Mouse (Mus musculus) midbrain, embryonic 14.5 days (tissue): ENCODE data around the gene Calr. TPM values are rescaled to one million over a fixed set of nuclear protein-coding genes. Genes with fewer than 3 reads are reported as not detected.

Experiments used
- ATAC-seq: fragments of 200-750 bp; cut with Nextera tagmentation; 2 replicates; pipeline ENCODE4 v1.8.0; 2017; ENCODE audit warnings: moderate number of reproducible peaks, moderate library complexity; ENCODE audit not compliant: low FRiP score, low TSS enrichment
- DNase-seq: peaks from one replicate; pipeline ENCODE4 v3.0.0-alpha.2; 2015
- H3K27ac ChIP-seq: fragments of 300-500 bp; sonication (generic); replicated peaks from 2 replicates; pipeline ENCODE4 v1.5.1; 2014; ENCODE audit warnings: mild to moderate bottlenecking, low read depth, low read length, moderate library complexity
- H3K27me3 ChIP-seq: fragments of 300-500 bp; sonication (generic); 2 replicates; pipeline ENCODE4 v1.6.1; 2014; ENCODE audit warnings: low read length, control low read depth, mixed read lengths; ENCODE audit not compliant: control insufficient read depth, insufficient read depth
- H3K36me3 ChIP-seq: fragments of 300-500 bp; sonication (generic); 2 replicates; pipeline ENCODE4 v1.6.1; 2014; ENCODE audit warnings: low read length, control low read depth; ENCODE audit not compliant: control insufficient read depth, insufficient read depth
- H3K4me1 ChIP-seq: fragments of 300-500 bp; sonication (generic); 2 replicates; pipeline ENCODE4 v1.6.1; 2014; ENCODE audit warnings: mild to moderate bottlenecking, antibody characterized with exemption, low read length, control low read depth; ENCODE audit not compliant: control insufficient read depth, insufficient read depth
- H3K4me2 ChIP-seq: fragments of 300-500 bp; sonication (generic); 2 replicates; pipeline ENCODE4 v1.6.1; 2014; ENCODE audit warnings: mild to moderate bottlenecking, low read length, moderate library complexity
- H3K4me3 ChIP-seq: fragments of 300-500 bp; sonication (generic); replicated peaks from 2 replicates; pipeline ENCODE4 v1.5.1; 2014; ENCODE audit warnings: low read depth, low read length
- H3K9ac ChIP-seq: fragments of 300-500 bp; sonication (generic); replicated peaks from 2 replicates; pipeline ENCODE4 v1.6.1; 2014; ENCODE audit warnings: mild to moderate bottlenecking, low read length, moderate library complexity
- H3K9me3 ChIP-seq: fragments of 300-500 bp; sonication (generic); 2 replicates; pipeline ENCODE4 v1.6.1; 2016; ENCODE audit warnings: low read length, control low read depth, mixed read lengths; ENCODE audit not compliant: control insufficient read depth
- WGBS: fragments of 180-500 bp; shearing (Covaris S2); extraction: QIAGEN DNeasy Blood & Tissue Kit; methylation state at CpG from one replicate; pipeline ENCODE4 v1.1.7; 2014; 5-methylcytosine and 5-hydroxymethylcytosine counted together
- microRNA-seq: library from miRNA; unstranded; fragments of <30 nt; microRNA quantifications from one replicate; pipeline ENCODE4, GENCODE M21; 2016
- polyA plus RNA-seq: library from polyadenylated mRNA; unstranded; fragments of >200 nt; fragmentation: Nextera tagmentation; extraction: Ambion mirVana; gene quantifications from 2 replicates; pipeline ENCODE4 v1.2.1, GENCODE M21; 2014

Gene Calr
- polyA plus RNA-seq, 1 experiment from 2014 or later = 525 TPM

DNA sequence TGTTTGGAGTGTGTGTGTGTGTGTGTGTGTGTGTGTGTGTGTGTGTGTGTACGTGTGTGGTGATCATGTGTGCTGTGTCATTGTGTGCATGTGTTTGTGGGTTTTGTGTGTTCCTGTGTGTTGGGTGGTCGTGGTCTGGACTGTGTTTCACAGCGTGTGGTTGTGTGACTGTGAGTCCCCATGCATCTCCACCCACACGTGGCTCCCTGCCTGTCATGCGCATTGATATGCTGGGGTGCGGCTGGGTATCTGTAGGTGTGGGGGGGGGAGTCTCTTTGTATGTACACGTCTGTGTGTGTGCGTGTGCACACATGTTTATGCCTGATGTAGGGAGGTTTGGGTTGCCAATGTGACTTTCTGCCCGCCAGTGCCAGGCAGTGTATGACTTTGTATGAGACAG is 53.6 kb downstream of the Calr start:
- H3K4me3 ChIP-seq = no peak overlapping the region
- H3K4me1 ChIP-seq = peaks cover 5% of the 10 kb centered on the region; the same call in 1 of the 2 replicates
- no peak overlapping the region for H3K9ac ChIP-seq
- ATAC-seq (no peak), DNase-seq (no peak)
- no peak overlapping the region for H3K4me2 ChIP-seq
- H3K36me3 ChIP-seq = 0 out of 2 replicates have a peak, but pooled peaks cover 3% of the 10 kb centered on the region
- H3K27me3 ChIP-seq = peaks cover 84% of the 10 kb centered on the region
- H3K27ac ChIP-seq = peak overlapping the region; percentile 76; the same call in 1 of the 2 replicates
- 89% methylated on average over 9 of the region's 9 CpGs for WGBS
- no peaks in the 10 kb centered on the region for H3K9me3 ChIP-seq

- ATAC-seq (no peak), DNase-seq (no peak)
- 0 out of 2 replicates have a peak, but pooled peaks cover 3% of the 10 kb centered on the region for H3K36me3 ChIP-seq
- WGBS = 68% methylated on average over 12 of the region's 12 CpGs
- H3K4me3 ChIP-seq = no peak overlapping the region
- H3K9ac ChIP-seq = no peak overlapping the region
- no peaks in the 10 kb centered on the region for H3K9me3 ChIP-seq
- peaks cover 84% of the 10 kb centered on the region for H3K27me3 ChIP-seq
- peaks cover 5% of the 10 kb centered on the region; the same call in 1 of the 2 replicates for H3K4me1 ChIP-seq
- H3K4me2 ChIP-seq = no peak overlapping the region
- no peak overlapping the region for H3K27ac ChIP-seq
These were observed 54.2 kb downstream of the Calr start for GRCm38 (mm10) chr8:84792429-84792947.

Small RNA genes within 50 kb of the gene (microRNA-seq; reads per million reads assigned to microRNA genes)
- 3.8 reads per million, percentile 23 among the genes with 10 or more reads in this experiment for gene Mir7069

Other genes starting within 250 kb of the Calr start
- 15.5 and 16.0 TPM in 2 replicates for gene Ier2, start 184.1 kb downstream of the Calr start, polyA plus RNA-seq
- 56.9 and 59.6 TPM in 2 replicates for gene Trmt1, start 160.6 kb downstream of the Calr start, polyA plus RNA-seq
- gene Nacc1, start 159.1 kb downstream of the Calr start, polyA plus RNA-seq = 19.1 and 20.2 TPM in 2 replicates
- 1.5 and 3.8 TPM in 2 replicates for gene Lyl1, start 145.5 kb downstream of the Calr start, polyA plus RNA-seq
- 0.67 and 0.91 TPM in 2 replicates for gene G430095P16Rik, start 123.9 kb downstream of the Calr start, polyA plus RNA-seq
- gene Nfix, start 46.6 kb downstream of the Calr start, polyA plus RNA-seq = 45.9 and 49.8 TPM in 2 replicates
- 9.9 and 12.7 TPM in 2 replicates for gene Dand5, start 24.1 kb downstream of the Calr start, polyA plus RNA-seq
- gene Gadd45gip1, start 15.4 kb downstream of the Calr start, polyA plus RNA-seq = 32.7 and 35.8 TPM in 2 replicates
- gene Rad23a, start 6.3 kb downstream of the Calr start, polyA plus RNA-seq = 83.4 and 84.3 TPM in 2 replicates
- 95.6 and 111 TPM in 2 replicates for gene Farsa, start 10.1 kb upstream of the Calr start, polyA plus RNA-seq
- 17.4 and 27.4 TPM in 2 replicates for gene Syce2, start 25.2 kb upstream of the Calr start, polyA plus RNA-seq
- gene Gcdh, start 47.0 kb upstream of the Calr start, polyA plus RNA-seq = 22.4 and 25.9 TPM in 2 replicates
- gene Klf1, start 55.0 kb upstream of the Calr start, polyA plus RNA-seq = 0.19 and 0.63 TPM in 2 replicates
- gene Dnase2a, start 61.6 kb upstream of the Calr start, polyA plus RNA-seq = 4.0 and 5.4 TPM in 2 replicates
- gene Mast1, start 90.4 kb upstream of the Calr start, polyA plus RNA-seq = 69.5 and 69.9 TPM in 2 replicates
- 0.99 and 1.4 TPM in 2 replicates for gene Rtbdn, start 100.1 kb upstream of the Calr start, polyA plus RNA-seq
- not detected in 2 replicates for gene Gm49661, start 122.5 kb upstream of the Calr start, polyA plus RNA-seq
- gene Prdx2, start 122.7 kb upstream of the Calr start, polyA plus RNA-seq = 1,531 and 1,588 TPM in 2 replicates
- gene Rnaseh2a, start 122.8 kb upstream of the Calr start, polyA plus RNA-seq = 51.7 and 54.4 TPM in 2 replicates
- 4.3 and 5.7 TPM in 2 replicates for gene Junb, start 131.8 kb upstream of the Calr start, polyA plus RNA-seq
- gene Hook2, start 143.7 kb upstream of the Calr start, polyA plus RNA-seq = 25.8 and 31.4 TPM in 2 replicates
- gene Best2, start 167.6 kb upstream of the Calr start, polyA plus RNA-seq = not detected in 2 replicates
- gene Asna1, start 178.3 kb upstream of the Calr start, polyA plus RNA-seq = 130 and 155 TPM in 2 replicates
- 157 and 191 TPM in 2 replicates for gene Trir, start 179.9 kb upstream of the Calr start, polyA plus RNA-seq
- 32.0 and 41.0 TPM in 2 replicates for gene Tnpo2, start 190.0 kb upstream of the Calr start, polyA plus RNA-seq
- gene Fbxw9, start 213.1 kb upstream of the Calr start, polyA plus RNA-seq = 65.0 and 80.9 TPM in 2 replicates
- gene Gm5741, start 221.0 kb upstream of the Calr start, polyA plus RNA-seq = 1.7 TPM in 1 of 2 replicates, not detected in the other
- gene Dhps, start 224.8 kb upstream of the Calr start, polyA plus RNA-seq = 88.8 and 95.8 TPM in 2 replicates
- gene Wdr83os, start 233.8 kb upstream of the Calr start, polyA plus RNA-seq = 141 and 154 TPM in 2 replicates
- 53.9 and 58.2 TPM in 2 replicates for gene Wdr83, start 234.4 kb upstream of the Calr start, polyA plus RNA-seq
- 13.3 and 17.2 TPM in 2 replicates for gene Man2b1, start 236.3 kb upstream of the Calr start, polyA plus RNA-seq